Mouse (Mus musculus) cortical plate, adult 2 months (tissue): ENCODE results near the gene Cadm1.

ENCODE experiments used
- CTCF ChIP-seq: fragments of 200-500 bp; IDR thresholded peaks from 2 replicates; pipeline ENCODE4 v1.5.1; 2011; ENCODE audit warnings: mild to moderate bottlenecking, control low read depth, low read length; ENCODE audit not compliant: insufficient read depth; ENCODE audit errors: extremely low read depth
- POLR2A ChIP-seq: fragments of 200-500 bp; IDR thresholded peaks from 2 replicates; pipeline ENCODE4 v1.6.1; 2011; ENCODE audit warnings: mild to moderate bottlenecking, low read length, control low read depth; ENCODE audit not compliant: insufficient read depth; ENCODE audit errors: extremely low read depth

DNA sequence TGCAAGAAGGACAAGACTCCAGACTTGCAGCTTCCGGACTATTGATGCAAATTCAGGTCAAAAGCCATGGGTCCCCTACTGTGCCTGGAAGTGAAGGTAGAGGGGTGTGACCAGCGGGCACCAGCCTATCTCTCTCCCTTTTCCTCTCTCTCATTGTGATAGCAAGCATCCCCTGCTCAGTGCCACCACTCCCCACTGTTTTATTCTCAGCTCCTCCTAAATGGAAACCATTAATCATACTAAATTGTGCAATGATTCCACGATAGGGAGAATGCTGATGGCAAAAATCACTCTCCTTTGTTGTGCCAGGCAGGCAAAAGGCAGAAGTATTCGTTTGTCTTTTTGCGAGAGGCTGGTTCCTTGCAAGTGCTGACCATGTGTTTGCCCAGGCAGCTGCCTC, 328.2 kb downstream of the Cadm1 start:
- no peak for TF ChIP-seq CTCF
- TF ChIP-seq POLR2A: no peak
